Mouse (Mus musculus) lung, postnatal 36 days (tissue): ENCODE results near the gene Padi3.
A peak's percentile ranks its signal among the peaks of the same experiment; 100 is the strongest.

ENCODE experiments used
- DNase-seq: peaks from one replicate; pipeline ENCODE4 v3.0.0; 2022; ENCODE audit warnings: mixed read lengths

Padi3 gene

DNA sequence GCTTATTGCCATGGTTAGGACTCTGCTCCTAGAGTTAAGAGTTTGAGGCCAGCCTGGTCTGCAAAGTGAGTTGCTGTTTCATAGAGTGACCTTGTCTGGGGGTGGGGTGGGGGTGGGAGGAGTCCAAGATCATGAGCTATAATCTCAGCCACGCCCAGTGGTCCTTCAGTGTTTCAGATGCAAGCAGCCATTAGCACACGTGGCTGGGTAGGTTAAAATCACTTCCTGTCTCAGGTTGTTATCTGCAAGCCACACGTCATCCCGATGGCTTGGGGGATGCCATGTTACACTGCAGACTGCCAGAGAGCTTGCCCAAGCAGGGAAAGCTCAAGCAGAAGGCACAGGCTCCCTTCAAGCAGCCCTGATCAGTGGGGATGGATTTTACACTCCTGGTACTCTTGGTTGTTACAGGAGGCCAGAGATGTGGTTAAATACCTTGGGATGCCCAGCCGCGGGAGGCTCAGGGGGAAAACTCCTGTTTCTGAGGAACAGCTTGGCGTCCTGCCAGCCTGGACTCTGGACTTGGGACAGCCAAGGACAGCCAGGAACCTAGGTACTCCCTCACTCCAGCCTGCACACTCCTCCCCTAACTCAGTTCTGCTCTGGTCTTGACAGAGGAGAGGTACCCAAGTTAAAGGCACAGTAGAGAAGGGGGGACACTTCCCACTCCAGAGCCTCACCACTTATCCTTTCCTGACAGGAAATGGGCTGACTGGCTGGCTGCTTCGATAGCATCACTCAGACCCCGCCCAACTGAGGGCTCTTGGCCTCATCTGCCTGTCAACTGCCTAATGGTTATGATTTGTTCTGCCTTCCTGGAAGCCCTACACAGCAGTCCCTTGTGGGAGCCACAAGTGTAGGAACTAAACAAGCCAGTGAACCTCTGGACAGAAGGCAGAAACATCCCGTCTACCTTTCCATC, 5.8 kb upstream of the Padi3 start:
- peak; percentile 67 for DNase-seq

DNA sequence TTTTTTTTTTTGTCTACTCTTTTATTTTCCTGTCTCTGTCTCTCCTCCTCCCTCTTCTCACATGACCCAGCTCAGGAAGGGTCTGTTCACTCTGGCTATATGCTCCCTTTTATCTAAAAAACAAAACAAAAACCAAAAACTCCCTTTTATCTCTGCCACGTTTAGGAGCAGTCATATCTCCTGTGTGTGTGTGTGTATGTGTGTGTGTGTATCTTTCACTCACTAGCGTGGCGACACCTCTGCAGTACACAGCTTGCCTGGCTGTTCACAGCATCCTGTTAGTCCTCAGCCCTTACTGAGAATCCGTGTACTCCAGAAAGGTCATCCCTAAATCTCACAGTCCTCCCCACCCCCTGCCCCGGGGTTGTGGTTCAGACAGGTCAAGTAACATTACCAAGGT, 5.0 kb upstream of the Padi3 start:
- DNase-seq = no peak

DNA sequence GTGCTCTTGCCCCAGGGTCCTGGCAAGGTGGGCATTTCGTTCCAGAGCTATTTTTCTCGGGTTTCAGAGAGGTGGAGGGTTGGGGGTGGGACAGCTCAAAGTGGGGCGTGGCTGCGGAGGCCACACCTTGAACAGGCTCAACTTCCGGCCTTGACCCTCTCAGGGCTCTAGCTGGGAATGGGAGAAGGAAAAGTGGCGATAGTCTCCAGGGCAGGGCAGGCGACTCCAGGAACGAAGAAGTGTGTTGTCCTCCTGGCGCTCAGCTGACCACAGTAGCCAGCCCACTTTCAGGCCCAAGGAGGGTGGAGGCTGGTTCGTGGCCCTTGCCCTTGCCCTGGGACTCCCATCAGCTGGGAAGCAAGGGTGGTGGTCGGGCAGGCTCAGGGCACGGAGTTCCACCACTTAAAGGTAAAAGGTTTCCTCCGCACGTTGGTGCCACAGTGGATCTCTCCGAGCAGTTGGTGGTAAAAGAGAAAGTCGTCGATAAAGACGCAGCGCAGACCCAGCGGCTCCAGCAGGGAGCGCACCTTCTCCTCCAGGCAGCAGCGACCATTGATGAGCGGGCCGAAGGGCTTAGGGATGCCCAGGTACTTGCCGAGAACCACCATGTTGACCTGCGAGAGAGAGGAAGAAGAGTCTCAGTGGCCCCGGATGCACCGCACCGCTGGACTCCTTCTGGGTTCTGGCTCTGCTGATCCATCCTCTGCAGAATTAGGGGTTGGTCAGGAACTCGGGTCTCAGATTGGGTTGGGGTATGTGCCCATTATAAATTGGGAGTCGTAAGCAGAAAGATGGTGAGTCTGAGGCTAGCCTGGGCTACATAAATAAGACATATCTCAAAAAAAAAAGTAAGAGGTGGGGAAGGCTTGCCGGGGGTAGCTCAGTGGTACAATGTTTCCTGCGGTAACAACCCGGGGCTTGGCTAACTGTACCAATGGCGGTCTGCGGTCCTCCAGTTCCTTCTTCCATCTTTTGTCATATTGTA, 4.1 kb upstream of the Padi3 start:
- peak; percentile 73 for DNase-seq

DNA sequence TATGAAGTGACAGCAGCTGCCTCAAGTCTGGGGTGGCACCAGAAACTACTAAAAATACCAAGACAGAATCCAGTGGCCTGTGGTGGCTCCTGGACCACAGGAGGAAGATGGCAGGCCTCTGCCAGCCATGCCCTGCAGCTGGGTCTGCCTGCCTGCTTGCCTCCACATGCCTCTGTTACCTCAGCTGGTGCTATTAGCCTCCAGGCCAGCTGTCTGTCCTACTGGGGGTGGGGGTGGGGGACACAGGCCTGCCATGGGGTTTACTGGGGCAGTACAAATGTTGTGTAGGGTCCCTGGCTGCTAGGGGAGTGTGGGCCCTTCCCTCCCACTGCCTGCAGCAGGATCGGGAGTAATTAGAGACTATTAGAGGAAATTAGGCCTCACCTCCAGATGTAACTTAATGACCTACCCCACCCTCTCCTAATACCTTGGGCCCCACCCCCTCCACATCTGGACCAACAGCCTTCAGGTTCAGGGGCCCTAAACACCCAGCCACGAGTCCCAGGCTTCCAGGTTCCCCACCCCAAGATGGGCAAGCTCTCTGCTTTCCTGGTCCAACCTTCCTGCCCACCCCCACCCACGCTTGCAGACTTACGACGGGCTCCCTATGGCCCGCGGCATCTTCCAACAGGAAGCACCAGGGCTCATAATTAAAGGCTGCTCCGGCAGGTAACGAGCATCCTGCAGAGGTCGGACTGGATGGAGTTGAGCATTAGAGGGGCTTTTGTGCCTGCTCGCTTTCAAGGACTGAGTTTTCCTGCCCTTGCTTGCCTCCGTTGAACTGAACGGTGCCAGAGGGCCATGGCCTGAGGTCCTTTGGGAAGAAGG, 3.1 kb upstream of the Padi3 start:
- no peak for DNase-seq

DNA sequence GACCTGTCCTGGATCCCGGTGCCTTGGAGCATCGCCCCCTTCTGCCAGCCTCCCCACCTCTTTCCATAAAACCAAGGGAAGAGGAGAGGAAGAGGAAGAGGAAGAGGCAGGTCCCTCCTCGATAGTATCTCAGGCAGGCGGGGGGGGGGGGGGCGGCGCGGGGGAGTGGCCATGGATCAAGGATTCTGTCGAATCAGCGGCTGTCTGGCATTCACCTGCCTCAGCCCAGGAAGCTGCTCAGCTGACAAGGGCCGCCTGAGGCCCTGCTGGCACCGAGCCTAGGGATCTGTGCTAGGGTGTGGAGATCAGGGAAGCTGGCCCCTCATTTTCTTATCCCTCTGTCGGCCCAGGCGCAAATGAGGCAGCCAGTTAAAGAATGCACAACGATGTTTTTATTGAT, 2.2 kb upstream of the Padi3 start:
- no peak for DNase-seq

DNA sequence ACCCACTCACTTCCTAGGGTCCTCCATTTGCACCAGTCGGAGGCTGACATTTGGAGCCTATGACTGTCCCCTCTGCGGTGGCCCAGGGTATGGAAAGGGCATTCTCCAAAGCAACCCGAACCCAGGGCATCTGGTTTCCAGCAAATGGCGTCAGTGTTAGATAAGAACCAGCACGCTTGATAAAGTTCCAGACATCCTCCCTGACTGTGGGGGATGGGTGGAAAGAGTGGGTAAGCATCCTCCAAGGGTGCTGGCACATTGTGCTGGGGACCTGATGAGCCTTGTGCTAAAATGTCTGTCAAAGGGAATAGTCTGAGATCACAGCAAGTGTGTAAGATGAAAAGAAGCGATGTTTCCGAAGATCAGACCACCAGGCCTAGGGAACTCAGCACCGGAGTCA, 1.7 kb upstream of the Padi3 start:
- DNase-seq = no peak

DNA sequence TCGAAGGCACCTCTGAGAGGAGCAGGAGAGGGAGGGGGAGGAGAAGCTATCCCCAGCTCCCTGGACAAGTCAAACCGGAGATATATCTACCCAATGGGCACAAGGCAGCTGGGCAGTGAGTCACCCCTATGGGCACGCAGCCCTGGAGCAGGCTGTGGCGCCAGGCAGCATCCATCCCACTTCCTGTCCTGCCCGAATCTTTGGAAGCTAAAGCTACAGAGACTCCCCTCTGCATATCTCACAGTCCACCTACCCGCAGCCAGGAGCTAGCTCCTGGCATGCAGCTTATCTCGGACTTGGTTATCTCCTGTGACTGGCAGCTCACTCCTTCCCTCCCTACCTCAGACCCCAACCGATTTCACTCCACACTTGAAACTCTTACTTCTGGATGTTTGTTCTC, 1.3 kb downstream of the Padi3 start:
- DNase-seq = no peak

DNA sequence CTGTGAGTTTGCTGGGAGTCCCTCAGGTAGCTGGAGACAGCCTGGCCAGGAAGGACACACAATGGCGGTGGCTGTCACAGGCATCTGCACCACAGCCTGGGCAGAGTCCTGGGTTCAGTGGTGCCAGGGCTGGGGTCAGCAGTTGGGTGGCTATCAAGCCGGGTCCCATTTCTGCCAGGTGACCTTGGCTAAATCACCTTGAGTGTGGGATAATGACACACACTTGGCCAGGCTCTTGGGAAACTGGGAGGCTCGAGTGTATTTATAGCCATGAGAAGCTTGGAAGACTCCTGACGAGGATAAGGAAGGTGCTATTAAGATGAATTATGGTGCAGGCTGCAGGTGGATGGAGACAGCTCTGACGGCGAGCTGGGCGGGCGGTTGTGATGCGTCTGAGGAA, 5.8 kb downstream of the Padi3 start:
- DNase-seq = no peak

DNA sequence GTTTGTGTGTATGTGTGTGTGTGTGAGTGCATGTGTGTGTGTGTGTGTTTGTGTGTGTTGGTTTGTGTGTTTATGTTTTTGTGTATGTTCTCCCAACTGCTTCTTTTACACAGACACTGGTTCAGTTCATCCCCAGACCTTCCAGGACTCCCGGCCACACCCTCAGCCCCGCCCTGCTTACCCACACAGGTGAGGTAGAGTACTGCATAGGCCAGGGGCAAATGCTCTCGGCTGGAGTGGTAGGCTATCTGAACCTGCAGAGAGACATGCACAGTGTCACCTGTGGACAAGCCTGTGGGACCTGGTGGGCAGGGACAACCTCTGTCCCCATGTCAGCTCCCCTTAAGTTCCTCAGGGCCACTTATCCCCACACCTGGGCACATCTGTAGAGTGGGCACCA, 9.1 kb downstream of the Padi3 start:
- no peak for DNase-seq

DNA sequence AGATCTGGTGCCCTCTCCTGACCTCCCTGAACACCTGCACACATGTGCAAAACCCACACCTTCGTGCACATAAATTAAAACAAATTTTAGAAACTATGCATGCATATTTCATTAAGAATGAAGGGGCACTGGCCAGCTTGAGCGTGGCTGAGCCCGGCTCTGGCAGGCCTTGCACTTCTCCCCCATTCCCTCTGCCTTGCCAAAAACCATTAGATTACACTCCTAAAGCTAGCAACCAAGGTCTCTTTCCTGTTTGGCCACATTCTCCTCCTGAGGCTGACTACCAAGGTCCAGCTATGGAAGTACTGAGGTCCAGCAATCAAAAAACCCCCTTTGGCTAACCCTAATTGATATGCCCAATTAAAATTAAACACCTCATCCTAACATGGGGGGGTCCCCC, 13.7 kb downstream of the Padi3 start:
- DNase-seq = no peak

GRCm38 (mm10) chr4:140794678-140795077, 15.8 kb downstream of the Padi3 start:
- peak; percentile 28 for DNase-seq

DNA sequence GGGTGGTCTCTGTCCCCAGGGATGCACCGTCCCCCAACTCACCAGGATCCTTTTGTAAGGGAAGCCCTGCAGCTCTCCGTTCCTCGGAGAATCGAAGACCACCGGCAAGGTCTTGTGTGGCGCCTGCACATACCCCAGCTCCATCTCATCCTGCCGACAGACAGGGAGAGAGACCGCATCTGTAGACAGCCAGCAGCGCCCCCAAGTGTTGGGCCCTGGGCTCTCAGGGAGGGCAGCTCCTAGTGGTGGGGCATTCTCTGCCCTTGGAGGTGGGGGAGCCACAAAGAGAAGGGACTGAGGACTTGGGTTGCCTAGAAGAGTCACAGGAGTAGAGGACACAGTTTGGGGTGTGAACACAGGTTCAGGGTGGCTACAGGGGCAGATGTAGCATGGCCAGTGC, 16.7 kb downstream of the Padi3 start:
- no peak for DNase-seq

- no peak for DNase-seq
These were observed 17.9 kb downstream of the Padi3 start for GRCm38 (mm10) chr4:140792584-140792983.

GRCm38 (mm10) chr4:140791071-140791470, 19.4 kb downstream of the Padi3 start:
- no peak for DNase-seq

GRCm38 (mm10) chr4:140789983-140790382, 20.5 kb downstream of the Padi3 start:
- no peak for DNase-seq

DNA sequence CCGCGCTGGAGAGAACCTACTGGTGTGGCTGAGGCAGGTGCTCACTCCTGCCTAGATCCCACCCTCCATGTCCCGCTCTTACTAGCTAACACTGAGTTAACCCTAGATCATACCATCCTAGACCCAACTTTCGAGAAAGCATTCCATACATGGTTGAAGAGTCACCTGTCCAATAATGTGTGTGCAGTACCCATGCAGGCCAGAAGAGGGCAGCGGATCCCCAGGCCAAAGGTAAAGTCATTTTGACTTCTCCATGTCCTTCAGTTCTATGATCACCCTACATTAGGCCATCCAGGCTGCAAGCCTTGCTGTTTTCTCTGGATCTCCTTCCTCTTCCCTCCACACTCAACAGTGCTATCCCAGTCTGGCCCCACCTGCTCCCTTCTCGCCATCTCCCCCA, 21.5 kb downstream of the Padi3 start:
- peak; percentile 86 for DNase-seq

DNA sequence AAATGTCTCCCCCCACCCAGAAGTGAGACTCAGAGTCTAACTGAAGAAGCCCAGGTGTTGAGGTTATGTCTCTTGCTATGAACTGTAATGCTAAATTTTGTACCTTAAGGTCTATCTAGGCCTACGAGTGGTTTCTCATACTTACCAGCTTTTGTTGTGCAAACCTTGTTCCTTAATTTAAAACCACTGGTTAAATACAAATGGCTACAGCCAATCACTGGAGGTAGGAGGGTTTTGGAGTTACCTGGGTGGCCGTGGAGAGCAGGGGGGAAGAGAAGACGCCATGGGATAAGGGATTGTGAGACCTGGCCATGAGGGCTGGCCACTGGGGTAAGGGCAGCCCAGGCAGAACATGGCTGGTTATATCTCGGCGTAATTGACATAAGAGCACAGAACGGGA, 22.2 kb downstream of the Padi3 start:
- DNase-seq = no peak

DNA sequence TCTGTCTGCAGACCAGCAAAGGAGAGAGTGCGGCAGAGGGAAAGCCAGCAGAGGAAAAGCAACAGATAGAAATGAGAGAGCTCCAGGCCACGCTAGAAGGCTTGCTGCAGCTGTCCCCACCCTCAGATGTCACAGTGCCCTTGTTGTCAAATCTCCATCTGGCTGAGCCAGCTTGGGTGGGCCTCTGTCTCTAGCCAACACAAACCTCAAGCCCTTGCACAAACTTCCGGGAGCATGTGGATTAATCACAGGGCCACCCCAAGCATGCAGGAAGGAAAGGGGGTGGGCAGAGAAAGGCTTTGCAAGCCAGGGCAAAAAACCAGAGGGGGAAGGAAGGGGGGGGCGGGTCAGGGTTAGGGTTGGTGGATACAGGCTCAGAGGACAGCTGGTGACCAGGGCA, 23.0 kb downstream of the Padi3 start:
- peak; percentile 84 for DNase-seq

GRCm38 (mm10) chr4:140785217-140785616, 25.2 kb downstream of the Padi3 start:
- DNase-seq = no peak

DNA sequence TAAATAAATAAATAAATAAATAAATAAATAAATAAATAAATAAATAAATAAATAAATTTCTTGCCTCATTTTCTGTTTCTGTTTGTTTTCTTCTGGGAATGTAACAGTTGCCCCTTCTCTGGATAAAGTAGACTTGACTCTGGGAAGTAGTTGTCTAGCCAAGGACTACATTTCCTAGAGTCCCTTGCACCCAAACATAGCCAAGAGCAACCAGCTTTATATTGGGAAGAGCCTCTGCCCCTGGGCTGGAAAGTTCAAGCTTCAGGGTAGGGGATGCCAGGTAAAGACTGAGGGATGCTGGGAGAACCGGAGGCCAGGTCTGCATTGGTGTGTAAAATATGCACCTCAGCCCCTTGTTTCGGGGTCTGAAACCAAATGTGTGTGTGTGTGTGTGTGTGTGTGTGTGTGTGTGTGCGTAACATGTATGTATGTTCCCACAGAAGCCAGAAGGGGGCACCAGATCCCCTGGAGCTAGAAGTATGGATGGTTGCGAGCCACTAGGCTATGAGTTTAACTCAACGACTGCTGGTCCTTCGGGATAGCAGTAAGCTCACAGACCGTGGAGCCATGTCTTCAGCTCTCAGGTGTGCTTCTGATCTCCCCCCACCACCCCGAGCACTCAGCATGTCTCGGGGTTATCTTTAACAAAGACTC, 26.0 kb downstream of the Padi3 start:
- DNase-seq = no peak

- no peak for DNase-seq
These were observed 27.6 kb downstream of the Padi3 start for GRCm38 (mm10) chr4:140782821-140783220.

DNA sequence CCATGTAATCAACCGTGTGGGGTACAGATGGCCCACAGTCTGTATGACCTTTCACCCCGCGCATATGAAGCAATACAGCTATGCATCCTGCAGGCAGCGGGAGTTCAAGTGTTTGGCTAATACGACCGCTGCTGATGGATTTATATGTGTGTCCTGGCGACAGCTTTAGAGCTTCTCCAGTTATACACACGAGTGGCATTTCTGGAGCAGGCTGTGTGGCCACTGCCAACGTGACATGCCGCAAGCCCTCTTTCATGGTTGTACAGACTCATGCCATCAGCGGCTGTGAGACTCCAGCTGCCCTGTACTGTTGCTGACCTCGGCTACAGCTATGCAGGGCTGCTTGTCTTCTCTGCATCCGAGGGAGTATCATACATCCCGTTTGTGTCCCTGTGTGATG, 29.9 kb downstream of the Padi3 start:
- DNase-seq = no peak
